Mouse (Mus musculus) adrenal gland, postnatal 36 days (tissue): ENCODE results near the gene Daglb. TPM values are rescaled to one million over a fixed set of nuclear protein-coding genes. Genes with fewer than 3 reads are reported as not detected.

Experiments
- DNase-seq, 2 experiments: peaks; one replicate each; pipeline ENCODE4 v3.0.0; 2021; ENCODE audit warnings: mixed read lengths in 1 of 2
- long read RNA-seq, 2 experiments: library from polyadenylated mRNA; stranded (forward); transcript quantifications; one replicate each; pipeline ENCODE4 v2.0.0; 2021; ENCODE audit warnings: borderline sequencing depth in 2 of 2
- total RNA-seq, 2 experiments: library from RNA; stranded (reverse); gene quantifications; 2 replicates each; pipeline ENCODE4 v1.2.3; 2021

The Daglb gene
- total RNA-seq = 10 to 100 TPM; 14.4 to 20.7 TPM
- long read RNA-seq, experiment 1, full-length matches to known transcripts = 41 of 60 reads
- long read RNA-seq, experiment 1, partial matches to known transcripts = 12 of 60 reads
- long read RNA-seq, experiment 1, other reads (novel, unspliced or antisense) = 7 of 60 reads
- long read RNA-seq, experiment 2, full-length matches to known transcripts = 13 of 14 reads
- long read RNA-seq, experiment 2, partial matches to known transcripts = 0 of 14 reads
- long read RNA-seq, experiment 2, other reads (novel, unspliced or antisense) = 1 of 14 reads

- DNase-seq = peak; percentile 94 to 95
These were observed at the start of gene Daglb for GRCm38 (mm10) chr5:143464100-143464756. TSS of gene Daglb (plus strand) at chr5:143464584.

- DNase-seq = no peak
These were observed 42.9 kb upstream of the Daglb start for GRCm38 (mm10) chr5:143421484-143421883.

GRCm38 (mm10) chr5:143422990-143423389 lies 41.4 kb upstream of the Daglb start:
- DNase-seq = no peak

GRCm38 (mm10) chr5:143423899-143424519 lies 40.4 kb upstream of the Daglb start:
- DNase-seq = peak; percentile 63 to 78

- DNase-seq = peak; percentile 78 to 80
These were observed 30.0 kb upstream of the Daglb start for GRCm38 (mm10) chr5:143434421-143434820.

GRCm38 (mm10) chr5:143441298-143441697 lies 23.1 kb upstream of the Daglb start:
- no peak for DNase-seq

- DNase-seq = no peak
These were observed 22.6 kb upstream of the Daglb start for GRCm38 (mm10) chr5:143441753-143442152.

- no peak for DNase-seq
These were observed 713 bp upstream of the Daglb start for GRCm38 (mm10) chr5:143463671-143464070.

- no peak for DNase-seq
These were observed 354 bp downstream of the Daglb start for GRCm38 (mm10) chr5:143464757-143465118.

GRCm38 (mm10) chr5:143465156-143466085 lies 1.0 kb downstream of the Daglb start:
- DNase-seq = no peak

GRCm38 (mm10) chr5:143466891-143467669 lies 2.7 kb downstream of the Daglb start:
- no peak for DNase-seq

GRCm38 (mm10) chr5:143467931-143468330 lies 3.5 kb downstream of the Daglb start:
- no peak for DNase-seq

GRCm38 (mm10) chr5:143469628-143470027 lies 5.2 kb downstream of the Daglb start:
- DNase-seq = no peak

- peak in 1 of 2 experiments; percentile 47 for DNase-seq
These were observed 6.2 kb downstream of the Daglb start for GRCm38 (mm10) chr5:143470421-143471164.

GRCm38 (mm10) chr5:143471165-143471546 lies 6.8 kb downstream of the Daglb start:
- DNase-seq = no peak

- no peak for DNase-seq
These were observed 7.7 kb downstream of the Daglb start for GRCm38 (mm10) chr5:143471953-143472618.

- DNase-seq = peak; percentile 33 to 41
These were observed 10.9 kb downstream of the Daglb start for GRCm38 (mm10) chr5:143475153-143475844.

GRCm38 (mm10) chr5:143476013-143476412 lies 11.6 kb downstream of the Daglb start:
- no peak for DNase-seq

GRCm38 (mm10) chr5:143477901-143478300 lies 13.5 kb downstream of the Daglb start:
- DNase-seq = no peak
